Mouse (Mus musculus) cerebral cortex, adult 2 months (tissue): ENCODE data around the gene Gpsm3.

Experiments used
- WGBS: fragments of 180-500 bp; shearing (Covaris S2); methylation state at CpG from one replicate; pipeline ENCODE4 v1.1.7; 2018; 5-methylcytosine and 5-hydroxymethylcytosine counted together

Gpsm3 gene

GRCm38 (mm10) chr17:34582528-34582927 is 7.1 kb upstream of the Gpsm3 start:
- 92% methylated on average over 12 of the region's 12 CpGs for WGBS

- 72% methylated on average over 7 of the region's 7 CpGs for WGBS
These were observed 6.2 kb upstream of the Gpsm3 start for GRCm38 (mm10) chr17:34583397-34583796.

GRCm38 (mm10) chr17:34583819-34584218 is 5.8 kb upstream of the Gpsm3 start:
- WGBS: 94% methylated on average over 8 of the region's 8 CpGs

- WGBS: 71% methylated on average over 8 of the region's 8 CpGs
These were observed 4.5 kb upstream of the Gpsm3 start for GRCm38 (mm10) chr17:34585121-34585520.

GRCm38 (mm10) chr17:34585877-34586771 is 3.5 kb upstream of the Gpsm3 start:
- WGBS: 24% methylated on average over 32 of the region's 32 CpGs

- WGBS: under 1% methylated on average over 38 of the region's 38 CpGs
These were observed 2.7 kb upstream of the Gpsm3 start for GRCm38 (mm10) chr17:34586796-34587422.

GRCm38 (mm10) chr17:34587423-34587811 is 2.2 kb upstream of the Gpsm3 start:
- under 1% methylated on average over 49 of the region's 50 CpGs for WGBS

GRCm38 (mm10) chr17:34587814-34588213 is 1.8 kb upstream of the Gpsm3 start:
- 2% methylated on average over 19 of the region's 19 CpGs for WGBS

GRCm38 (mm10) chr17:34588767-34589166 is 839 bp upstream of the Gpsm3 start:
- 72% methylated on average over 3 of the region's 3 CpGs for WGBS

- WGBS: 60% methylated on average over 7 of the region's 7 CpGs
These were observed 400 bp upstream of the Gpsm3 start for GRCm38 (mm10) chr17:34589206-34589605.

- WGBS: 69% methylated on average over 15 of the region's 15 CpGs
These were observed 765 bp downstream of the Gpsm3 start for GRCm38 (mm10) chr17:34590154-34590987.

GRCm38 (mm10) chr17:34591029-34591993 is 1.7 kb downstream of the Gpsm3 start, which contains the start of gene Pbx2:
Gene Pbx2, plus strand, starts transcription at chr17:34591266.
- 8% methylated on average over 21 of the region's 21 CpGs for WGBS

GRCm38 (mm10) chr17:34591994-34592375 is 2.4 kb downstream of the Gpsm3 start:
- WGBS: 1% methylated on average over 31 of the region's 35 CpGs

GRCm38 (mm10) chr17:34592581-34593549 is 3.3 kb downstream of the Gpsm3 start:
- 1% methylated on average over 24 of the region's 32 CpGs for WGBS

- WGBS: 46% methylated on average over 34 of the region's 34 CpGs
These were observed 4.3 kb downstream of the Gpsm3 start for GRCm38 (mm10) chr17:34593752-34594525.

GRCm38 (mm10) chr17:34596098-34596497 is 6.5 kb downstream of the Gpsm3 start:
- WGBS: 73% methylated on average over 8 of the region's 8 CpGs

- WGBS: 18% methylated on average over 6 of the region's 6 CpGs
These were observed 8.0 kb downstream of the Gpsm3 start, which contains the start of gene Ager for GRCm38 (mm10) chr17:34597566-34598095. Gene Ager, plus strand, starts transcription at chr17:34597862.

GRCm38 (mm10) chr17:34599891-34600290 is 10.3 kb downstream of the Gpsm3 start:
- 68% methylated on average over 9 of the region's 9 CpGs for WGBS

- WGBS: 84% methylated on average over 12 of the region's 12 CpGs
These were observed 12.2 kb downstream of the Gpsm3 start for GRCm38 (mm10) chr17:34601796-34602195.
